In the genomic region with DNA sequence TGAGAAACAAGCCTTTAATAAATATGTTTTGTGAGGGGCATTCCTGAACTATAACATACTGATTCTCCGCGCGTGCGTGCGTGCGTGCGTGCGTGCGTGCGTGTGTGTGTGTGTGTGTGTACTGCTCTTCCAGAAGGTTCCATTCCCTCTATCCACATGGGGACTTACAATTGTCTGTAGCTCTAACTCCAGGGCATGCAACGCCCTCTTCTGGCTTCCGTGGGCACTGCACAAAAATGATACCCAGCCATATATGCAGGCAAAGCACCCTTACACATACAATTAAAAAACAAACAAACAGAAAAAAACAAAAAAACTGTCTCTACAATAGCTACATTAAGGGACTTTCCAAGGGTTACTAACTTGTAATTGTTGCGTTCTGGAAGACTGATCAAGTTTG, we compare ENCODE assay signal across 14 mouse cellular contexts.
DNase-seq lines count a peak whose midpoint lies in the region; ATAC-seq and TF ChIP-seq lines count a peak whose summit lies in the region.
"Had no signal": no experiment of that assay in that cellular context is flagged by ENCODE, and none has a peak within 500 bp of the region (broad histone marks: within the 10 kb centered on the region; RNA-seq: fewer than 3 reads in every experiment).

No protein-coding gene starts in this region.

- DNase-seq in hindbrain, postnatal 0 days (ENCODE audit: low spot score), result peak; percentile 26
- DNase-seq in left cerebral cortex, adult 2 months (ENCODE audit: extremely low spot score in 1 of 2, low spot score in 2 of 2), result no peak
- DNase-seq in left cerebral cortex, postnatal 4 days, result no peak
- peak; percentile 27 for DNase-seq in ES-CJ7 (ENCODE audit: low read depth, low spot score)
- peak; percentile 45 for DNase-seq in brain, adult 2 months (ENCODE audit: low read depth, low spot score)
- DNase-seq: adrenal gland, adult 8-10 months had no signal

- no peaks in the 10 kb centered on the region for H3K4me1 ChIP-seq in hindbrain, postnatal 0 days (ENCODE audit: insufficient read depth, low read length)
- H3K4me1 ChIP-seq in hindbrain, embryonic 12.5 days, result peaks cover 10% of the 10 kb centered on the region
- H3K4me1 ChIP-seq: limb, embryonic 15.5 days; neural tube, embryonic 12.5 days; stomach, embryonic 15.5 days had no signal

- TF ChIP-seq CTCF in hindbrain, postnatal 0 days (IDR thresholded peaks at IDR 0.05; ENCODE audit: low read depth), result peak; percentile 52
- peak; percentile 38 for TF ChIP-seq CTCF in left cerebral cortex, adult 2 months (IDR thresholded peaks at IDR 0.05)

- H3K36me3 ChIP-seq in hindbrain, postnatal 0 days (ENCODE audit: insufficient read depth, low read length), result no peaks in the 10 kb centered on the region
- H3K36me3 ChIP-seq in hindbrain, embryonic 12.5 days, result no peaks in the 10 kb centered on the region
- H3K36me3 ChIP-seq: heart, embryonic 15.5 days; limb, embryonic 15.5 days; midbrain, embryonic 12.5 days; neural tube, embryonic 12.5 days; stomach, embryonic 15.5 days had no signal

- no peaks in the 10 kb centered on the region for H3K27me3 ChIP-seq in hindbrain, postnatal 0 days (ENCODE audit: insufficient read depth, low read length)
- H3K27me3 ChIP-seq in hindbrain, embryonic 12.5 days, result no peaks in the 10 kb centered on the region
- H3K27me3 ChIP-seq: heart, embryonic 15.5 days; limb, embryonic 15.5 days; midbrain, embryonic 12.5 days; neural tube, embryonic 12.5 days; stomach, embryonic 15.5 days had no signal

- no peak for ATAC-seq in hindbrain, postnatal 0 days
- no peak for ATAC-seq in hindbrain, embryonic 12.5 days (ENCODE audit: low FRiP score)
- ATAC-seq in CD4-positive, CD25-positive, alpha-beta regulatory T cell, adult 4 months, result no peak

- no peak overlapping the region for H3K4me3 ChIP-seq in hindbrain, postnatal 0 days (ENCODE audit: low read length)
- no peak overlapping the region for H3K4me3 ChIP-seq in hindbrain, embryonic 12.5 days
- H3K4me3 ChIP-seq in left cerebral cortex, adult 2 months, result no peak overlapping the region
- H3K4me3 ChIP-seq: heart, embryonic 15.5 days; limb, embryonic 15.5 days; midbrain, embryonic 12.5 days; neural tube, embryonic 12.5 days; stomach, embryonic 15.5 days had no signal

- no peak overlapping the region for H3K27ac ChIP-seq in hindbrain, postnatal 0 days
- H3K27ac ChIP-seq in hindbrain, embryonic 12.5 days, result no peak overlapping the region
- H3K27ac ChIP-seq in left cerebral cortex, adult 2 months, result no peak overlapping the region
- H3K27ac ChIP-seq: heart, embryonic 15.5 days; hindbrain, embryonic 14.5 days; limb, embryonic 15.5 days; midbrain, embryonic 12.5 days; neural tube, embryonic 12.5 days; stomach, embryonic 15.5 days had no signal

- no peak overlapping the region for H3K4me2 ChIP-seq in hindbrain, postnatal 0 days (ENCODE audit: low read depth, low read length)
- H3K4me2 ChIP-seq in hindbrain, embryonic 12.5 days (replicated peaks), result no peak overlapping the region
- H3K4me2 ChIP-seq: heart, embryonic 15.5 days; hindbrain, embryonic 14.5 days; limb, embryonic 15.5 days; midbrain, embryonic 12.5 days; neural tube, embryonic 12.5 days; stomach, embryonic 15.5 days had no signal

- intact Hi-C loops in left cerebral cortex, adult 2 months (cut with DNase I), result no loop called here
- intact Hi-C loops in left cerebral cortex, postnatal 4 days (cut with DNase I), result no loop called here

- no peaks in the 10 kb centered on the region for H3K9me3 ChIP-seq in hindbrain, postnatal 0 days (ENCODE audit: low read length)
- no peaks in the 10 kb centered on the region for H3K9me3 ChIP-seq in hindbrain, embryonic 12.5 days (replicated peaks)
- H3K9me3 ChIP-seq: heart, embryonic 15.5 days; limb, embryonic 15.5 days; midbrain, embryonic 12.5 days; neural tube, embryonic 12.5 days; stomach, embryonic 15.5 days had no signal

- no peak overlapping the region for H3K9ac ChIP-seq in hindbrain, postnatal 0 days (replicated peaks; ENCODE audit: low read length)
- H3K9ac ChIP-seq in hindbrain, embryonic 12.5 days, result no peak overlapping the region
- H3K9ac ChIP-seq: heart, embryonic 15.5 days; hindbrain, embryonic 14.5 days; limb, embryonic 15.5 days; midbrain, embryonic 12.5 days; neural tube, embryonic 12.5 days; stomach, embryonic 15.5 days had no signal

- 86% methylated on average over 13 of the region's 13 CpGs for WGBS in hindbrain, postnatal 0 days
- WGBS in hindbrain, embryonic 12.5 days, result 83% methylated on average over 13 of the region's 13 CpGs

Comparison
In these comparisons a context has a peak if more than half of its experiments do, and no peak if none do; other contexts are left out.
1. DNase-seq: peak in hindbrain, postnatal 0 days (single experiment), ES-CJ7 (single experiment) and brain, adult 2 months (single experiment); none in left cerebral cortex, adult 2 months (0 of 2) and left cerebral cortex, postnatal 4 days (single experiment).